Mouse (Mus musculus) thymus, adult 2 months (tissue): ENCODE data around the gene Tmem170. TPM values are rescaled to one million over a fixed set of nuclear protein-coding genes. Genes with fewer than 3 reads are reported as not detected.

ENCODE experiments used
- DNase-seq: peaks from one replicate; pipeline ENCODE4 v3.0.0; 2021
- H3K27ac ChIP-seq: fragments of 200-500 bp; 2 replicates; pipeline ENCODE4 v1.5.1; 2012; ENCODE audit warnings: low read length, control low read depth; ENCODE audit not compliant: control insufficient read depth, insufficient read depth
- H3K27me3 ChIP-seq: fragments of 200-500 bp; 2 replicates; pipeline ENCODE4 v1.6.1; 2012; ENCODE audit warnings: mild to moderate bottlenecking, low read length, moderate library complexity, mixed read lengths; ENCODE audit not compliant: control insufficient read depth, insufficient read depth
- H3K36me3 ChIP-seq: fragments of 200-500 bp; 2 replicates; pipeline ENCODE4 v1.6.1; 2012; ENCODE audit warnings: mild to moderate bottlenecking, low read length, moderate library complexity; ENCODE audit not compliant: control insufficient read depth, insufficient read depth
- H3K4me1 ChIP-seq: fragments of 200-500 bp; replicated peaks from 2 replicates; pipeline ENCODE4 v1.6.1; 2012; ENCODE audit warnings: low read length; ENCODE audit not compliant: control insufficient read depth, insufficient read depth
- H3K4me3 ChIP-seq: fragments of 200-500 bp; 2 replicates; pipeline ENCODE4 v1.5.1; 2012; ENCODE audit warnings: mild to moderate bottlenecking, low read length, control low read depth, moderate library complexity; ENCODE audit not compliant: control insufficient read depth, insufficient read depth
- CTCF ChIP-seq: fragments of 200-500 bp; IDR thresholded peaks from 2 replicates; pipeline ENCODE4 v1.5.1; 2012; ENCODE audit warnings: mild to moderate bottlenecking, control low read depth, low read length, moderate library complexity, borderline replicate concordance; ENCODE audit not compliant: control insufficient read depth, poor library complexity, insufficient read depth; ENCODE audit errors: extremely low read depth
- POLR2A ChIP-seq: fragments of 200-500 bp; IDR thresholded peaks from 2 replicates; pipeline ENCODE4 v1.6.1; 2012; ENCODE audit warnings: mild to moderate bottlenecking, low read length, control low read depth, moderate library complexity; ENCODE audit not compliant: control insufficient read depth, poor library complexity, insufficient read depth; ENCODE audit errors: extremely low read depth
- WGBS: fragments of 180-500 bp; shearing (Covaris S2); methylation state at CpG from one replicate; pipeline ENCODE4 v1.1.7; 2018; 5-methylcytosine and 5-hydroxymethylcytosine counted together
- polyA plus RNA-seq: library from polyadenylated mRNA; depleted of rRNA; stranded (reverse); fragments of >200 nt; gene quantifications from 2 replicates; pipeline ENCODE4 v1.2.3, GENCODE M21; 2012

The Tmem170 gene
- polyA plus RNA-seq, 1 experiment, result 3.1 TPM

DNA sequence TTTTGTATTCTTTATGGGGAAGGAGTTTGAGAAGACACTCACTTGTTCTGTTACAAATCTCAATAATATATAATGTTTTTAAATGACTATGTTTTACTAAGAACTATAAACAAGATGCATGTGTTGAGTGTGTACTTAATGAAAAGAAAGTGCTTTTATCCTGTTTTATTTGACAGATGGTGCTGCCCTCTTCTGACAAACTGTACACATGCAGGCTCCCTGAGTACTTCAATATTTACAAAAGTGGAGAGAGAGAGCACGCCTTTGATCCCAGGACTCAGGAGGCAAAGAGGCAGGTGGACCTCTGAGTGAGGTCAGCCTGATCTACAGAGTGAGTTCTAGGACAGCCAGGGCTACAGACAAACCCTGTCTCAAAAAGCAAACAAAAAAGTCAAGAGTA is 41.0 kb downstream of the Tmem170 start:
- no peak for DNase-seq
- no peak overlapping the region for H3K27ac ChIP-seq
- TF ChIP-seq CTCF (no peak), POLR2A (no peak)
- H3K27me3 ChIP-seq, result no peaks in the 10 kb centered on the region
- peaks cover 4% of the 10 kb centered on the region; the same call in 1 of the 2 replicates for H3K36me3 ChIP-seq
- no peak overlapping the region for H3K4me3 ChIP-seq
- 66% methylated on average over 1 of the region's 1 CpGs for WGBS
- no peaks in the 10 kb centered on the region for H3K4me1 ChIP-seq

DNA sequence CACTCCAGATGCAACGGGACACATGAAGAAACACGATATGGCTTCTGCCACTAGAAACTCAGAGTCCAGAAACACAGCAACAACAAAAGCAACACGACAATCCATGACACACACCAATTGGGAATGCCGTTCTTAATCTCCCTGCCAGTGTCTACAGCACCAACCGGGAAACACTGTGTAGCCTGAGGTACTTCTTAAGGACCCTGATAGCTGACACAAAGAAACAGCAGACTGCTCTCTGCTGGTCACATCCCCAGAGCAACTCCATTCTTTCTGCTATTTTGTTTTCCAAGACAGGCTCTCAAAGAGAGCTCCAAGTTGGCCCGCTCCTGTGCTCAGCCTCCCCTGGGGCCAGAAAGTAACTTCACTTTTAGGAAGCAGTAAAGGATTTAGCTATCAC is 42.5 kb downstream of the Tmem170 start:
- Histone ChIP-seq H3K36me3 (peaks cover 12% of the 10 kb centered on the region; the same call in 1 of the 2 replicates), H3K27me3 (no peaks in the 10 kb centered on the region), H3K27ac (no peak overlapping the region), H3K4me1 (no peaks in the 10 kb centered on the region), H3K4me3 (no peak overlapping the region)
- TF ChIP-seq POLR2A (no peak), CTCF (no peak)
- 91% methylated on average over 6 of the region's 6 CpGs for WGBS
- DNase-seq, result no peak

DNA sequence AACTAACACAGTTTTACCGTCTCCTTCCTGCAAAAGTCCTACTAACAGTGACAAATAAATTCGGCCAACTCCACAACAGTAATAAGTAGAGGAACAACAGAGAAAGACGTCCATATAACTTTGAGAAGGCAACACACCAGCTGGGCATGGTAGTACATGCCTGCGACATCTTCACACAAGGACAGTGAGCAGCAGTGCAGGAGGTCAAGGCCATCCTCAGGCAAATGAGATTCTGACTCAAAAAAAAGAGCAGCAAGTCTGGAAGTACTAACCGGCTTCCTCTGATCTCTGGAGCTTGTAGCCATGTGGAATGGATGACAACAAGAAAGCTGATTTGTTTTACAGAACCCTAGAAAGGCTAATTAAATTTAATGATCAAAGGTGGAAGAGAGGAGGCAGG is 43.6 kb downstream of the Tmem170 start:
- H3K36me3 ChIP-seq, result peaks cover 12% of the 10 kb centered on the region; the same call in 1 of the 2 replicates
- no peak for DNase-seq
- no peak overlapping the region for H3K27ac ChIP-seq
- WGBS, result 96% methylated on average over 5 of the region's 5 CpGs
- no peaks in the 10 kb centered on the region for H3K4me1 ChIP-seq
- no peak overlapping the region for H3K4me3 ChIP-seq
- H3K27me3 ChIP-seq, result no peaks in the 10 kb centered on the region
- TF ChIP-seq POLR2A (no peak), CTCF (no peak)

DNA sequence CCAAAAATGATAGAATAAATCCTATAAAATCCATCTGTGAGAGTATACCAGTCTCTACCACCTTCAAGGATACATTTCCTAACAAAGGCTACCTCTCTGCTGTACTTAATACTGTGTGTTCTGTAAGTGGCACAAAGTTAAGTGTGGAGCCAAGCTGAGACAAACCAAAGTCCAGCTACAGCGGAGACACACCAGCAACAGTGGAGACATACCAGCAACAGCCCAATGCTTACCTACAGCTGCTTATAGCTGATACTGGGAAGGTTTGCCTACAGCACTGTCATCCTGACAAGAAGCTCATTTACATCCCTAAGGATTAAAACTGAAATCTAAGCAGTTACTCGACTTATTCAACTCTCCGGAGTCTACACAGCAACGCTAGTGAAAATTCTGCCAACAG is 44.6 kb downstream of the Tmem170 start:
- 92% methylated on average over 4 of the region's 4 CpGs for WGBS

DNA sequence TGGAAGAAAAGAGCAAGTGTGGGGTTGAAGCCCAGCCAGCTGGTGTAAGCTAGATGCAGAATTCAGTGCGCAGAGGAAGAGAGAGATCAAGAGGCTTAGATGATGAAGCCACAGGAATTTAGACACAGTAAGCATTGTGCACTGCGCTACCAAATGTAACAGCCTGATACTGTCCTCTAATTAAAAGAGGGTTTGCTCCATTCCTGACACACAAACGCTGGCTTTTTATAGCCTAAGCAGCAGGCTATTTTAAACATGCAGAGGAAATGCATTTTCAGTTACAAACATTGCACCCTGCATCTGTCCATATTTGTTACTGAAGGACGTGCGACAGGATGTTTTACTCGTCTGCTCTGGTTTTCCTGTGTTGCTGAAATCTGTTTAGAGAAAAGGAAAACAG is 48.0 kb downstream of the Tmem170 start:
- Histone ChIP-seq H3K27me3 (no peaks in the 10 kb centered on the region), H3K36me3 (peaks cover 12% of the 10 kb centered on the region; the same call in 1 of the 2 replicates), H3K4me3 (no peak overlapping the region), H3K4me1 (no peaks in the 10 kb centered on the region), H3K27ac (no peak overlapping the region)
- WGBS, result 97% methylated on average over 6 of the region's 6 CpGs
- DNase-seq, result no peak
- TF ChIP-seq POLR2A, result no peak
- no peak for TF ChIP-seq CTCF

More for the DNA sequence above, 44.6 kb downstream of the Tmem170 start:
- TF ChIP-seq CTCF, result no peak
- no peak for TF ChIP-seq POLR2A
- H3K36me3 ChIP-seq, result peaks cover 12% of the 10 kb centered on the region; the same call in 1 of the 2 replicates
- H3K4me1 ChIP-seq, result no peaks in the 10 kb centered on the region
- no peak overlapping the region for H3K4me3 ChIP-seq
- DNase-seq, result no peak
- no peak overlapping the region for H3K27ac ChIP-seq
- no peaks in the 10 kb centered on the region for H3K27me3 ChIP-seq

DNA sequence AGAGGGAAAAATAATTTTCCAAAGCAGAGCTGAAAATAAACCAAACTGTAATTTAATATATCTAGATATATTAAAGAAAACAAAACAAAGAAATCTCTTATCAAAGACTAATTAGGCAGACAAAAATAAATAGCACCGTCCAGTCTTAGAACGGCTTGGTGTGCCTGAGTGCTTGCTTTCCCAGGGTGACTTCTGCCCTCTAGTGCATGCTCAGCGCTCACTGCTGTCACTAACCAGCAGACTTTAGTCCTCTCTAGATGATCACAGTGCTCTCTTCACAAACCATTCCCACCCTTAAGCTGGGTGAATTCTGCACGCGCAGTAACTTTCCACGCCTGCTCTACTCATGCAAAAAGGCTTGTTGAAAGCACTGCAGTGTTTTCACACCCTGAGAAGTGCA is 51.3 kb downstream of the Tmem170 start:
- DNase-seq, result peak; percentile 11
- H3K27ac ChIP-seq, result no peak overlapping the region

DNA sequence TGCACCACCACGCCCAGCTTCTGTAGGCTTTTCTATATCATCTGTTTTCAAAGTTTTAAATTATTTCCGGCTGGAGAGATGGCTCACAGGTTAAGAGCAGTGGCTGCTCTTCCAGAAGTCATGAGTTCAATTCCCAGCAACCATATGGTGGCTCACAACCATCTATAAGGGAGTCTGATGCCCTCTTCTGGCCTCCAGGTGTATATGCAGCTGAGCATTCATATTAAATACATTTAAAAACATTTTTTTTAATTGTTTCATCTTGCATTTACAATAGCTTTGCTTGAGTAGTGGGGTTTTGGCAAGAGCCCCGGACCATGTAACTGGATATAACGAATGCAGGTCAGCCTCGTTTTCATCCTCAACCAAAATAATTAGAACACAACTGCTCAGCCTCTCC is 52.2 kb downstream of the Tmem170 start:
- H3K27ac ChIP-seq, result no peak overlapping the region
- no peaks in the 10 kb centered on the region; the same call in 1 of the 2 replicates for H3K36me3 ChIP-seq
- no peaks in the 10 kb centered on the region for H3K27me3 ChIP-seq
- peaks cover 8% of the 10 kb centered on the region for H3K4me1 ChIP-seq
- H3K4me3 ChIP-seq, result no peak overlapping the region
- TF ChIP-seq POLR2A (no peak), CTCF (no peak)
- WGBS, result 97% methylated on average over 5 of the region's 5 CpGs
- DNase-seq, result no peak

More for the DNA sequence above, 51.3 kb downstream of the Tmem170 start:
- H3K36me3 ChIP-seq, result peaks cover 5% of the 10 kb centered on the region; the same call in 1 of the 2 replicates
- H3K4me3 ChIP-seq, result no peak overlapping the region
- TF ChIP-seq POLR2A (no peak), CTCF (no peak)
- WGBS, result 93% methylated on average over 6 of the region's 6 CpGs
- H3K4me1 ChIP-seq, result peaks cover 8% of the 10 kb centered on the region
- no peaks in the 10 kb centered on the region for H3K27me3 ChIP-seq
